Mouse (Mus musculus) CH12.LX (cell line): Measurements from ENCODE around the gene Srcin1.

Experiments used
- CHD1 ChIP-seq: IDR thresholded peaks from 2 replicates; pipeline ENCODE4 v1.6.1; 2012; ENCODE audit warnings: low read depth, low read length, improper control_type of control experiment, inconsistent platforms
- CTCF ChIP-seq, 2 experiments: IDR thresholded peaks in 1 of 2; conservative IDR thresholded peaks in 1 of 2; 2 replicates each; pipeline ENCODE4 v1.5.1; 2011 to 2012; ENCODE audit warnings: low read depth in 2 of 2, low read length in 2 of 2, improper control_type of control experiment in 1 of 2, inconsistent platforms in 1 of 2, mild to moderate bottlenecking in 1 of 2, moderate library complexity in 1 of 2

GRCm38 (mm10) chr11:97548757-97549156 is 27.2 kb downstream of the Srcin1 start:
- no peak for TF ChIP-seq CHD1
- no peak for TF ChIP-seq CTCF (conservative IDR thresholded peaks at IDR 0.05 in 1 of 2, IDR thresholded peaks at IDR 0.05 in 1 of 2; ENCODE audit: low read depth in 2 of 2, low read length in 2 of 2)
